Mouse (Mus musculus): ENCODE results near the gene Nup153. TPM values are rescaled to one million over a fixed set of nuclear protein-coding genes. Genes with fewer than 3 reads are reported as not detected.

Gene Nup153
- polyA plus RNA-seq, 1 experiment = 11.6 TPM

DNA sequence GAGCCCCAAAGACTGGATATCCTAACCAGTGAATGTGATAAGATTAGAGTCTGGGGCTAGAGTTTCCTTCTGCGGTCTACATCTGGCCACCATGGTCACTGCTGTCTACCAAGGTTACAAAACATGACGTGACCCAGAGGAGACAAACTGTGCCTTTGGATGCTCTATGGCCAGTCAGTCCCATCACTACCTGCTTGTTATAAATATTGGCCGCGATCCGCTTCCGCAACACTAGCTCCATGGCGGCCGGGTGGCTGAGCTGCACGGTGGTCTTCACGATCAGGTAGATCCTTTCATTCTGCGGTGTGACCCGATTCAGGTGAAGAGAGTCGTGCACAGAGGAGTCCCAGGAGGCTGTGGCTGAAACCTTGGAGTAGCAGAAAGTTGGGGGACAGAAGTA, 44.8 kb upstream of the Nup153 start:
- H3K4me2 ChIP-seq (ENCODE audit: low read depth) = no peak overlapping the region
- H3K4me3 ChIP-seq = no peak overlapping the region
- H3K79me2 ChIP-seq (ENCODE audit: control insufficient read depth, insufficient read depth) = no peaks in the 10 kb centered on the region
- peaks cover 11% of the 10 kb centered on the region for H3K36me3 ChIP-seq (ENCODE audit: control insufficient read depth, insufficient read depth)
- H3K27me3 ChIP-seq (ENCODE audit: control insufficient read depth, insufficient read depth, insufficient read length) = no peaks in the 10 kb centered on the region
- TF ChIP-seq TCF3 (IDR thresholded peaks at IDR 0.05; ENCODE audit: insufficient read length, low read depth) = no peak
- no peak overlapping the region for H3ac ChIP-seq (ENCODE audit: control insufficient read depth, insufficient read length)

GRCm38 (mm10) chr13:46765361-46765760, 37.6 kb upstream of the Nup153 start:
- Histone ChIP-seq H3K79me2 (ENCODE audit: control insufficient read depth, insufficient read depth) (no peaks in the 10 kb centered on the region), H3ac (ENCODE audit: control insufficient read depth, insufficient read length) (no peak overlapping the region), H3K27me3 (ENCODE audit: control insufficient read depth, insufficient read depth, insufficient read length) (no peaks in the 10 kb centered on the region), H3K4me3 (no peak overlapping the region), H3K36me3 (ENCODE audit: control insufficient read depth, insufficient read depth) (no peaks in the 10 kb centered on the region), H3K4me2 (ENCODE audit: low read depth) (no peak overlapping the region)
- TF ChIP-seq POLR2A (IDR thresholded peaks at IDR 0.05; ENCODE audit: insufficient read length, low read depth) (no peak), MYOG (IDR thresholded peaks at IDR 0.05; ENCODE audit: control insufficient read depth in 1 of 3, insufficient read depth in 1 of 3, insufficient read length in 2 of 3, low read depth in 2 of 3) (no peak), SRF (IDR thresholded peaks at IDR 0.05; ENCODE audit: control insufficient read depth, insufficient read length, low read depth) (no peak), CEBPB (IDR thresholded peaks at IDR 0.05; ENCODE audit: insufficient read depth, poor library complexity, severe bottlenecking) (no peak), MYOD1 (IDR thresholded peaks at IDR 0.05; ENCODE audit: control insufficient read depth in 1 of 3, insufficient read length in 2 of 3, low read depth in 2 of 3) (no peak), MAX (IDR thresholded peaks at IDR 0.05; ENCODE audit: low read depth) (no peak), USF1 (IDR thresholded peaks at IDR 0.05; ENCODE audit: low read depth) (no peak)

- Histone ChIP-seq H3K36me3 (ENCODE audit: control insufficient read depth, insufficient read depth) (no peaks in the 10 kb centered on the region), H3K4me3 (no peak overlapping the region), H3K79me2 (ENCODE audit: control insufficient read depth, insufficient read depth) (no peaks in the 10 kb centered on the region), H3K27me3 (ENCODE audit: control insufficient read depth, insufficient read depth, insufficient read length) (no peaks in the 10 kb centered on the region), H3ac (ENCODE audit: control insufficient read depth, insufficient read length) (no peak overlapping the region), H3K4me2 (ENCODE audit: low read depth) (no peak overlapping the region)
- TF ChIP-seq TCF3 (IDR thresholded peaks at IDR 0.05; ENCODE audit: insufficient read length, low read depth) = no peak
- TF ChIP-seq POLR2AphosphoS2 (IDR thresholded peaks at IDR 0.05; ENCODE audit: insufficient read length, low read depth) = no peak
- TF ChIP-seq E2F4 (IDR thresholded peaks at IDR 0.05; ENCODE audit: insufficient read depth) = no peak
- no peak for TF ChIP-seq TCF12 (IDR thresholded peaks at IDR 0.05; ENCODE audit: insufficient read depth, poor library complexity, severe bottlenecking)
- no peak for TF ChIP-seq MYOD1 (IDR thresholded peaks at IDR 0.05; ENCODE audit: control insufficient read depth in 1 of 3, insufficient read length in 2 of 3, low read depth in 2 of 3)
- TF ChIP-seq REST (IDR thresholded peaks at IDR 0.05; ENCODE audit: insufficient read depth, insufficient read length) = no peak
- no peak for TF ChIP-seq POLR2A (IDR thresholded peaks at IDR 0.05; ENCODE audit: insufficient read length, low read depth)
- TF ChIP-seq SRF (IDR thresholded peaks at IDR 0.05; ENCODE audit: control insufficient read depth, insufficient read length, low read depth) = no peak
Measured at GRCm38 (mm10) chr13:46763210-46763609, 35.5 kb upstream of the Nup153 start.

- Histone ChIP-seq H3K79me2 (ENCODE audit: control insufficient read depth, insufficient read depth) (no peaks in the 10 kb centered on the region), H3ac (ENCODE audit: control insufficient read depth, insufficient read length) (no peak overlapping the region), H3K36me3 (ENCODE audit: control insufficient read depth, insufficient read depth) (no peaks in the 10 kb centered on the region), H3K4me2 (ENCODE audit: low read depth) (no peak overlapping the region), H3K4me3 (no peak overlapping the region), H3K27me3 (ENCODE audit: control insufficient read depth, insufficient read depth, insufficient read length) (no peaks in the 10 kb centered on the region)
- TF ChIP-seq POLR2AphosphoS2 (IDR thresholded peaks at IDR 0.05; ENCODE audit: insufficient read length, low read depth) (no peak), MYOD1 (IDR thresholded peaks at IDR 0.05; ENCODE audit: control insufficient read depth in 1 of 3, insufficient read length in 2 of 3, low read depth in 2 of 3) (no peak), REST (IDR thresholded peaks at IDR 0.05; ENCODE audit: insufficient read depth, insufficient read length) (no peak)
Measured at GRCm38 (mm10) chr13:46760921-46761320, 33.2 kb upstream of the Nup153 start.

DNA sequence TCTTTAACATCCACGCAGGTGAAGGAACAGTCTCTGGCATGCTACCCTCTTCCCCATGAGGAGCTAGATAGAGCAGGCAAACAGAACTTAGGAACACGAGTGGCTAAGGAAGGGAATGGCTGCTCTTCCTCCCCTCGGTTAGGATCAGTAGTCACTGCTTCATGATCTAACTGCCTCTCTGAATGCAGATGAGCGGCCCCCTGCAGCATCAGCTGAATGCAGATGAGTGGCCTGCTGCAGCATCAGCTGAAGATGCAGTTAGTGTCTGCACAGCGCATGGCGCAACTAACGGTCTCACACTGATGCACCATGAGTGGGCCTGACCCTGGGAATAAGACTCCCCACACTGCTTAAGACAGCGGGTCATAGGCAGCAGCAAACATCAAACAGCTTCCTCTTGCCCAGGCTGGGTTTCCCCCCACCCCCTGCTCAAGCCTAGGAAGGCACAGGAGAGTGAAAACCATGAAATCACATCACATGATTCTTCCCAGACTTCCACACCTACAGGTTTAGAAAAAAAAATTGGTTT, 31.6 kb upstream of the Nup153 start:
- Histone ChIP-seq H3K79me2 (ENCODE audit: control insufficient read depth, insufficient read depth) (no peaks in the 10 kb centered on the region), H3ac (ENCODE audit: control insufficient read depth, insufficient read length) (no peak overlapping the region), H3K27me3 (ENCODE audit: control insufficient read depth, insufficient read depth, insufficient read length) (no peaks in the 10 kb centered on the region), H3K36me3 (ENCODE audit: control insufficient read depth, insufficient read depth) (no peaks in the 10 kb centered on the region), H3K4me2 (ENCODE audit: low read depth) (no peak overlapping the region), H3K4me3 (no peak overlapping the region)
- no peak for TF ChIP-seq MAX (IDR thresholded peaks at IDR 0.05; ENCODE audit: low read depth)
- no peak for TF ChIP-seq MYOD1 (IDR thresholded peaks at IDR 0.05; ENCODE audit: control insufficient read depth in 1 of 3, insufficient read length in 2 of 3, low read depth in 2 of 3)
- TF ChIP-seq USF1 (IDR thresholded peaks at IDR 0.05; ENCODE audit: low read depth) = no peak
- TF ChIP-seq REST (IDR thresholded peaks at IDR 0.05; ENCODE audit: insufficient read depth, insufficient read length) = no peak
- TF ChIP-seq TCF3 (IDR thresholded peaks at IDR 0.05; ENCODE audit: insufficient read length, low read depth) = no peak
- no peak for TF ChIP-seq CEBPB (IDR thresholded peaks at IDR 0.05; ENCODE audit: insufficient read depth, poor library complexity, severe bottlenecking)
- no peak for TF ChIP-seq POLR2AphosphoS2 (IDR thresholded peaks at IDR 0.05; ENCODE audit: insufficient read length, low read depth)
- no peak for TF ChIP-seq SRF (IDR thresholded peaks at IDR 0.05; ENCODE audit: control insufficient read depth, insufficient read length, low read depth)
- TF ChIP-seq E2F4 (IDR thresholded peaks at IDR 0.05; ENCODE audit: insufficient read depth) = no peak
- no peak for TF ChIP-seq MYOG (IDR thresholded peaks at IDR 0.05; ENCODE audit: control insufficient read depth in 1 of 3, insufficient read depth in 1 of 3, insufficient read length in 2 of 3, low read depth in 2 of 3)
- TF ChIP-seq POLR2A (IDR thresholded peaks at IDR 0.05; ENCODE audit: insufficient read length, low read depth) = no peak
- TF ChIP-seq TCF12 (IDR thresholded peaks at IDR 0.05; ENCODE audit: insufficient read depth, poor library complexity, severe bottlenecking) = no peak

All from myocyte (in vitro differentiated cells).